Mouse (Mus musculus) forelimb bud, embryonic 11.5 days (tissue): ENCODE data around the gene Foxp1.
A peak's percentile ranks its signal among the peaks of the same experiment; 100 is the strongest.

Experiments
- DNase-seq: peaks from one replicate; pipeline ENCODE4 v3.0.0-alpha.2; 2012; ENCODE audit warnings: low read depth, low spot score

Gene Foxp1

GRCm38 (mm10) chr6:98996822-98997221, 525.7 kb downstream of the Foxp1 start:
- no peak for DNase-seq

- DNase-seq: no peak
Measured at GRCm38 (mm10) chr6:98996346-98996745, 526.2 kb downstream of the Foxp1 start.

- DNase-seq: no peak
Measured at GRCm38 (mm10) chr6:98995681-98996080, 526.8 kb downstream of the Foxp1 start.

- DNase-seq: no peak
Measured at GRCm38 (mm10) chr6:98994902-98995301, 527.6 kb downstream of the Foxp1 start.

GRCm38 (mm10) chr6:98994104-98994787, 528.3 kb downstream of the Foxp1 start:
- DNase-seq: no peak

DNA sequence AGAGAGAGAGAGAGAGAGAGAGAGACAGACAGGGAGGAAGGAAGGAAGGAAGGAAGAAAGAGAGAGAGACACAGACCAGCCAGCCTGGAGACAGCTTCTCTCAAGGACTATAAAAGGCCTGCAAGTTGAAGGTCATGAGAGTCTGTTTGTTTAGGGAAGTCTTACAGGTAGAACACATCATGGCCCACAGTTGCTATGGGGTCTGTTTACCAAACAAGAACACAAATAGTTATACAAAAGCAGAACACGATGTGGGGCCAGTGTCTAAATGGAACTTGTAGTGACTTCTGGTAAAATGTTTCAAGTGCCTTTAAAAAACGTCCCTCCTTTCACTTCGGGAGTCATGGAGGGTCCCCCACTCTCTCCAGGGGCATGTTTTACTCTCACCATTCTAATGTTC, 529.3 kb downstream of the Foxp1 start:
- no peak for DNase-seq

DNA sequence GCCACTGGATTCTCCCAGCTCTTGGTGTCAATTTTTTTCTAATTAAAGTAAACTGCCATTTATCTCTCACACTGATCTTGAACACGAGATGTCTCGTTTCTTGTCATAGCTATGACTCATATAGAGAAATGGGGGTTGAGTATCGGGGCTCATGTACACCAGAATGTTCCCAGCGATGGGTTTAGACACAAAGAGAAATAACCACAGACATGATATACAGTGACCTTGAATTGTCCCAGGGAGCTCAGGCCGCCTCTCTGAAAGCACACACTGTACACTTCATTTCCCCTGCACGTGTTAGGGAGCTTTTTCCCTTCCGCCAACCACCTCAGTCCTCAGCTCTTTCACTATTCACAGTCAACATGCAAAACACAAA, 529.8 kb downstream of the Foxp1 start:
- no peak for DNase-seq

GRCm38 (mm10) chr6:98991900-98992771, 530.4 kb downstream of the Foxp1 start:
- DNase-seq: no peak

DNA sequence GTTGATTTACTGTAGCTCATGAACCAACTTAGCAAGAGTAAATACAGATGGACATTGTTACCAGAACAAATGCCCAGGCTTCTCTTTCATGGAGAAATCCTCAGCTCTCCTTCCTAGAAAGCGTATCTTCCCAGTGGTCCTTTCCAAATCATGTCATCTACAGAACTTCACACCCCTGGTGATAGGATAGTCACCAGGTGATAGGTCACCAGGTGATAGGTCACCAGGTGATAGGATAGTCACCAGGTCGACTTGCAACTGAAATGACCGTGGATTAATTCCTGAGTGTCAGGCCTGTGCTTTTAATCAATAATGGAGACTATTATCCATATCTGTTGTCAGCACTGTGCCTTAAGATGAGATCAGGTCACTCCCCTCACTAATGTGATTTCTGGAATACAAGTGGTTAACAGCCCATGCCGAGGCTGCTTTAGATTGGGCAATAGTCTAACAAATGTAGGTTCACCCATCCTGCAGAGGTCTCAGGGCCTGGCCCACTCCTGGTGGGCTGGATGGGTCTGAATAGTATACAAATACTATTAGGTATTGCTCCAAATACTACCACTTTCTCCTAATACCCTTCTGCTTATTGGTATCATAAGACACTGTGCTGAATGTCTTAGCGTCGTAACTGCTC, 534.9 kb downstream of the Foxp1 start:
- DNase-seq: no peak

- no peak for DNase-seq
Measured at GRCm38 (mm10) chr6:98985452-98985851, 537.1 kb downstream of the Foxp1 start.

GRCm38 (mm10) chr6:98984626-98985025, 537.9 kb downstream of the Foxp1 start:
- no peak for DNase-seq

- no peak for DNase-seq
Measured at GRCm38 (mm10) chr6:98984026-98984425, 538.5 kb downstream of the Foxp1 start.

DNA sequence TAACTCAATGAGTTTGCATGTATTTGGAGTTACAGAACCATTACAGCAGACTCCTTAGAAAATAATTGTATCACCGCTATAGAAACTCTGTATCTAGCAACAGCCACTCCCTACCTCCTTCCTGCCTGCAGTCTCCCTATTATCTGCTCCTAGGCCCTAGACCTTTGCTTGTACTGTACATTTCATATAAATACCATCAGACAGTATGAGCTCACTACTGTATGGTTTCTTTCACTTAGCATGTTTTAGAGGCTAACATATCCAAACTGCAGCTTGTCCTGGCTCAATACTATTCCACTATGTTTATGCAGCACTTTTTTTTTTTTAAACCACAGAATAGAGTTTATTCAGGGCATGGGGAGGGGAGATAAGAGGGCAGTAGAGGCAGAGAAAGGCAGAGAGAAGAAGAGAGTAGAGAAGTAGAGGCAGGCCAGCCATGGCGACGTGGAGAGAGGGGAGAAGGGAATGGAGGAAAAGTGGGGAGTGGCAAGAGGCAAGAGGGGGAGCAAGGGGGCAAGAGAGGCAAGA, 539.1 kb downstream of the Foxp1 start:
- DNase-seq: no peak

- no peak for DNase-seq
Measured at GRCm38 (mm10) chr6:98981265-98981664, 541.3 kb downstream of the Foxp1 start.

GRCm38 (mm10) chr6:98980432-98980831, 542.1 kb downstream of the Foxp1 start:
- DNase-seq: no peak

GRCm38 (mm10) chr6:98980001-98980400, 542.5 kb downstream of the Foxp1 start:
- no peak for DNase-seq

DNA sequence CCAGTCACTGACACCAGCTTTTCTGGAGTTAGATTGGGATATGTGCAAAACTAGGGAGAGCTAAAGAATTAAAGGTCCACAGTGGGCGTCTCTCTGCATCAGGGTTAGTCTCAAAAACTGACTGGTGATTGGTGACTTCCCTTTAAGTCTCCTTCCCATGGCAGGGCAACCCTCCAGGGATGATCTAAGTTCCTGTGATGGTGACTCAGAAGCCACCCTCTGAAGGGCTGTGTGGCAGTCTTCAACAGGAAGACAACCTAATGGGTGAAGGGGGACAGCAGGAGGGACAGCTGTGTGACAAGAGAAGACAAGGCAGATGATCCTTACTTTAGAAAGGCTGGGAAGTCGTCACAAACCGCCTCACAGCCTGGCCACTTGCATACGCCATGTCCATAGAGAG, 544.7 kb downstream of the Foxp1 start:
- no peak for DNase-seq

DNA sequence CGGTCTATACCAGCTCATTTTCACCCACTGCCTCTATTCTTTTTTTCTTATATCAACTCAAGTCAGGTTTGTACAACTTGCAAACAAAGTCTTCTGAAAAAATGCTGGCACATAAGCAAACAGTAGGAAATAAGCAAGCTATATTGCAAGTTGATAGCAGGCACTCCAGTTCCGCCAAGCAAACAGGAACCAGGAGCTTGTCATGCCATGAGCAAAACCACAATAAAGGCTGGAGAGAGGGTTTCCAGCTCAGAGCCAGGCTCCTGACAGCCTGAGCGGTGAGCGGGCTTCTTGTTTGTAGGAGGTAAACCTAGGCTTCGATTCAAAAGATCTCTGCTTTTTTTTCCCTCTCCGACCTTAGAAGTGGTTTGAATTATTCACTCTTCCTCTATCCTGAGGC, 546.6 kb downstream of the Foxp1 start:
- no peak for DNase-seq

DNA sequence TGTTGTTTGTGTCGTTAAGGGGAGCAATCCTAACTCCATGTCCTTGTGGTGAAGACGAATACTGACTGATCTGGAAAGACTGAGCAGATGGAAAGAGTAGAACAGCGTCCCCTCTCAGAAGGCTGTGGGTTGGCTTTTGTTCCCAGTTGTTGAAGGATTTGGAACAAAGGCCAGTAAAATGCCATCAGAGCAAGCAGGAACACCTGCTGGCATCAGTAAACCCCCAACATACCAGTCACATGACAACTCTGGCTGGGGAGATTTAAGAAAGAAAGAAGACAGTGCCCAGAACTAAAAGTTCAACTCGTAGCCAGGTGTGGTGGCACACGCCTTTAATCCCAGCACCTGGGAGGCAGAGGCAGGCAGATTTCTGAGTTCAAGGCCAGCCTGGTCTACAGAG, 549.1 kb downstream of the Foxp1 start:
- DNase-seq: no peak

- peak; percentile 69 for DNase-seq
Measured at GRCm38 (mm10) chr6:98972404-98972803, 550.1 kb downstream of the Foxp1 start.

DNA sequence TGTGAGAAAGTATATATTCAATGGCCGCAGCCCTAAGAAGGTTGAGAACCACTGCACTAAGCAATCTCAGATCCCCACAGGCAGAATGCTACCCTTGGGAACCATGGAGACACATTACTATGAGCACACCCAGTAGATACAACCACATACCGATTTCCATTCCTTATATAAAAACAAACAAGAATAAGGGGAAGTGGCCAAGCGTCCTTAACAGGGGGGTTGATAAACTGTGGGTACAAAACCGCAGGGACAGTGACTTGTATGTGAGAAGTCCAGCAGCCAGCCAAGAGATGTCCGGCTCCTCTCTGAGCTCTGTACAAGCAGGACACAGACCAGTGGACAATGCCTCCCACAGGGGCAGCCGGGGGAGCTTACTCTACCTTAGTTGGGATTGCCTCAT, 563.2 kb downstream of the Foxp1 start:
- DNase-seq: no peak

GRCm38 (mm10) chr6:98956522-98957169, 565.9 kb downstream of the Foxp1 start:
- no peak for DNase-seq
